Mouse (Mus musculus) lung, postnatal 4 days (tissue): ENCODE results near the gene Cxcr5.

Experiments
- DNase-seq, 2 experiments: peaks; one replicate each; pipeline ENCODE4 v3.0.0; 2021

Cxcr5 gene

DNA sequence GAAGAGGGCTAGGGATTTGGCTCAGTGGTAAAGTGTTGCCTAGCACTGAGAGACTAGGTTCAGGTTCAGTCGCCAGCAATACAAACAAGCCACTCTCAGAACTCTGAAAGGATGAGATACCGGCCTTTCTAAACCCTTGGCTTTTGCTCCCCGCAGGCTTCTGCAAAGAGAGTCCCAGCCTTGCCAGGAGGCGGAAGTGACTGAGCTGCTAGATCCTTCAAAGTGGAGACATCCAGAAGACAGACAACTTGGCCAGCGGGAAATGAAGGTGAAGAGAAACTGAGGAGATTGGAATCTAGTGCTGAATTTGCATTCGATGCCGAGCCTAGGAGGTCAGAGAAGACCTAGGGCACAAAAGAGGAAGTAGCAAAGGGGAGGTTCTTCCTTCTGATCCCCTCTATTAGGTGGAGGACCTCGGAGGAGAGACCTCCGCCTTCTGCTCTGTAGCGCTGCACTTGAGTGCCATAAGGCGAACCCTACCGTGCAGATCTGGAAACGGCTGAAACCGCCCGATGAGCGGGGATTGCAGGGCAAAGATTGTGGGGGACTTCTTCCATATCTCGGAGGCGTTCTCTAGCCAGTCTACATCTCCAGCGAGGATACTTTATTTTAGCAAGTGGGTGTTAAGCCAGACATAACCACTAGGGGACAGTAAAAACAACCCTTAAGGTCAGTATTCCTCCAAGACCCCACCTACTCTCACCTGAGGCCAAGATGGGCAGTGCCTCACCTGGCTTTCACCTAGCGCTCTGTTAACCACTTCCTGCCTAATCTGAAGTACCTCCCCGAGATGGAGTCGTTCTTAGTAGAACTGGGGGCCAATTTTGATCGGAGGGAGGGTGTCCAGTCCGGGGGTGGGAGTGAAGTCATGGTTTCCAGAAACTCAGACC, 84.1 kb downstream of the Cxcr5 start:
- peak; percentile 69 to 75 for DNase-seq

DNA sequence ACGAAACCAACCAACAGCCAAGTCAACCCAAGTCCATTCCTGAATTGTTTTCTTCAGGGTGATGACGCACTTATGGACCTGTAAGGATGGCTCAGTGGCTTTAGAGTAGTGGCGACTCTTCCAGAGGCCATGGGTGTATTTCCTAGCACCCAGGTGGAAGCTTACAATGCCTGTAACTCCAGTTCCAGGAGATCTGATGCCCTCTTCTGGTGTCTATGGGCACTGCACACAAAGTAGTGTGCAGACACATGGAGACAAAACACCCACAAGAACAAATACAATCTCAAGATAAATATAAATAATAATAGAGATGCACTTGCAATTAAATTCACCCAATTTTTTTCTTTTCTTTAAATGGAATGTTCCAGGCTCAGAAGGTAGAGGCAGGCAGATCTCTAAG, 85.7 kb downstream of the Cxcr5 start:
- DNase-seq: peak in 1 of 2 experiments; percentile 13

DNA sequence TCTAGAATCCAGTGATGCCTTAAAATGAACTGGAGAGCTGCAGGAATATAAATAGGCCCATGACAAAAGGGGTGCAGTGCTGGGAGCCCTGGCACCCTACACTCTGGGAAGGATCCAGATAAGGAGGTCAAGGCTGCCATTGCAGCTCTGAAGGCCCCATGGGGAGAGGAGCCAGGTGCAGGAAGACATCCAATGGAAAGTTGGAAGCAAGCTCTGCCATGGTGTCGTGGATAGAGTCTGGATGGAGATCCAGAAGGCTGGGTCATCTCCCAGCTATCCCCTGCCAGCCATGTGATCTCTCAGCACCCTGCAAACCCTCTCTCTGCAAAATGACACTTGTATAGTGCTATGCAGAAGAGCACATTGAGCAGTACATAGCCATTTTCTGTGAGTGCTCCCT, 87.3 kb downstream of the Cxcr5 start:
- no peak for DNase-seq

DNA sequence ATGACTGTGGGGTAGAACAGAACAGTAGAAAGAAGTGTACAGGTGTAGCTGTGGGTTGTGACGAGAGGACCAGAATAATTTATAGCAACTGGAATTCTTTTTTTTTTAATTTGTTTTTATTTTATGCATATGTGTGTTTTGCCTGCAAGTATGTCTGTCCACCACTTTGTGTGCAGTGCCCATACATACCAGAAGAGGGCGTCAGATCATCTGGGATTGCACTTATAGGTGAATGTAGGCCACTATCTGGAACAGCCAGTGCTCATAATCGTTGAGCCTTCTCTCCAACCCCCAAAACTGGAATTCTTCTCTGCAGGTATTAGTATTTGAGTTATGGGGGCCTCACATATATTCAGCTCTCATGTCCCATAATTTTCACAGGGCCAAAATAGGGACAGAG, 88.5 kb downstream of the Cxcr5 start:
- DNase-seq: no peak

DNA sequence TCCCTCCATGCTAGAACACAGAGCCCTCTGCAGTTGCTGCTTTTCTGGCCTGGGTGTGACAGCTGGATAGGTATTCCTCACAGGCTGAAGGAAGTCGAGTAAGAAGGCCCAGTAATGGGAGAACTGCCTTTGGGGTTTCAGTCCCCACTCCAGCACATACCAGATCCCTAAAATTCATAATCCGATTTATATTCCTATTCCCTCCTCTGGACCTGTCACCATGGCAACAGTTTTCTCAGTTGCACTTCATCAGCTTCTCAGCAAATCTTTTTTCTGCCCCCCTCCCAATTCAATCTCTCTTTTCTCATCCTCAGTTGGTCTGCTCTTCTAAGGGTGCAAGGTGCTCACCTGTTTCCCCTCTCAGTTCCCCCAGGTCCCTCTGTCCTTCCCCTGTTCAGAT, 92.9 kb downstream of the Cxcr5 start:
- DNase-seq: no peak

DNA sequence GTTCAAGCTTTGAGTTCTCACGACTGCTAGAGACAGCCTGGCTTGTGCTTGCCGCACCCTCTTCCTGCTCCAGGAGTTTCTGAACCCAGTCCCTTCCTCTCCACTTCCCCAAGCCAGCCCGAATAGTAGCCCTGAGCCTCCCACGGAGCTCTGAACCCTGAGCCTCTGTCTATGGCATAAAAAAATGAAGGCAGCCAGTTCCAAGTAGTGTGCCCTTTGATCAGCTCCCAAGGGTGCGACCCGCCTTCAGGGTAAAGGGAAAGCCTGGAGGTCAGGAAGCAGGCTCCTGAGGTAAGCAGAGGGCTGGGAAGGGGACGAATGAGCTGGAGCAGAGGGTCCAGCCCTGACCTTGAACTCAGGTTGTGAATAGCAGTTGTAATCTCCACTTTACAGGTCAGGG, 93.5 kb downstream of the Cxcr5 start:
- no peak for DNase-seq

DNA sequence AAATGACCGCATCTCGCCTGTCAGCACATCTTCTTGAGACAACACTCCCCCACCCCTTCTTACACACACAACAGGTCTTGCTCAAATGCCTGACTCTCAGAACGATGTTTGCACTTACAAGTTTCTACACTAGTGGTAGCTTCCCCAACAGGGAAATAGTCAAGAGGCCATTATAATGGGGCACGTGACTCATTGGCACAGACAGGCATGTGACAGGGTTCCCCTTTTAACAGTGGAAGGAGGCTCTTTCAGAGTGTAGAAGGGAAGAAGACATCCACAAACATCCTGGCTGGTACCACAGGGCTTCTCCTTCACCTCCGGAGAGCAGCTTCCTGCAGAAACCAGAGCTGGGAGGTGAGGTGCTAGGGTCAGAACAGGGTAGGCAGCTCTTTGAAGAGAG, 99.7 kb downstream of the Cxcr5 start:
- DNase-seq: peak; percentile 34 to 48
